Mouse (Mus musculus) layer of hippocampus, adult 11-12 months (tissue): ENCODE measurements around the gene Bak1.

ENCODE experiments used
- DNase-seq: peaks from one replicate; pipeline ENCODE4 v3.0.0; 2022; ENCODE audit warnings: low spot score

Gene Bak1

GRCm38 (mm10) chr17:27021076-27021475, 7.7 kb downstream of the Bak1 start:
- no peak for DNase-seq

GRCm38 (mm10) chr17:27018555-27019196, 10.1 kb downstream of the Bak1 start:
- DNase-seq, result peak; percentile 56

- DNase-seq, result peak; percentile 88
These were observed 11.0 kb downstream of the Bak1 start for GRCm38 (mm10) chr17:27017564-27018499.

GRCm38 (mm10) chr17:27012909-27013308, 15.9 kb downstream of the Bak1 start:
- peak; percentile 30 for DNase-seq

GRCm38 (mm10) chr17:27011998-27012672, 16.7 kb downstream of the Bak1 start:
- DNase-seq, result no peak

- DNase-seq, result no peak
These were observed 17.6 kb downstream of the Bak1 start for GRCm38 (mm10) chr17:27011167-27011566.

- DNase-seq, result no peak
These were observed 20.5 kb downstream of the Bak1 start for GRCm38 (mm10) chr17:27008277-27008676.

- DNase-seq, result peak; percentile 42
These were observed 23.2 kb downstream of the Bak1 start for GRCm38 (mm10) chr17:27005644-27006043.

GRCm38 (mm10) chr17:27004903-27005485, 23.8 kb downstream of the Bak1 start:
- DNase-seq, result no peak

- DNase-seq, result peak; percentile 60
These were observed 24.4 kb downstream of the Bak1 start for GRCm38 (mm10) chr17:27004431-27004830.

GRCm38 (mm10) chr17:27001889-27002288, 26.9 kb downstream of the Bak1 start:
- no peak for DNase-seq

- DNase-seq, result no peak
These were observed 27.7 kb downstream of the Bak1 start for GRCm38 (mm10) chr17:27001151-27001550.

- DNase-seq, result peak; percentile 43
These were observed 28.8 kb downstream of the Bak1 start for GRCm38 (mm10) chr17:26999996-27000395.

- no peak for DNase-seq
These were observed 30.5 kb downstream of the Bak1 start for GRCm38 (mm10) chr17:26998283-26998682.

GRCm38 (mm10) chr17:26997661-26998060, 31.1 kb downstream of the Bak1 start:
- DNase-seq, result no peak

- DNase-seq, result no peak
These were observed 33.2 kb downstream of the Bak1 start for GRCm38 (mm10) chr17:26995562-26995961.

GRCm38 (mm10) chr17:26995006-26995405, 33.8 kb downstream of the Bak1 start:
- no peak for DNase-seq

- DNase-seq, result no peak
These were observed 34.4 kb downstream of the Bak1 start for GRCm38 (mm10) chr17:26994410-26994809.

- no peak for DNase-seq
These were observed 38.3 kb downstream of the Bak1 start for GRCm38 (mm10) chr17:26990521-26990920.

GRCm38 (mm10) chr17:26985503-26986179, 43.2 kb downstream of the Bak1 start:
- no peak for DNase-seq

GRCm38 (mm10) chr17:26983382-26983781, 45.4 kb downstream of the Bak1 start:
- no peak for DNase-seq

- DNase-seq, result no peak
These were observed 47.8 kb downstream of the Bak1 start for GRCm38 (mm10) chr17:26981050-26981449.
